Mouse (Mus musculus): ENCODE data around the gene Ipo11. TPM values are rescaled to one million over a fixed set of nuclear protein-coding genes. Genes with fewer than 3 reads are reported as not detected.
A peak's percentile ranks its signal among the peaks of the same experiment; 100 is the strongest.
"Not testable (repeated sequence)": the region's sequence is repeated elsewhere in the genome, so short reads cannot be mapped to it uniquely, and the experiment has no call there.

Gene Ipo11
- polyA plus RNA-seq, 1 experiment from 2014 or later, result 51.4 TPM

DNA sequence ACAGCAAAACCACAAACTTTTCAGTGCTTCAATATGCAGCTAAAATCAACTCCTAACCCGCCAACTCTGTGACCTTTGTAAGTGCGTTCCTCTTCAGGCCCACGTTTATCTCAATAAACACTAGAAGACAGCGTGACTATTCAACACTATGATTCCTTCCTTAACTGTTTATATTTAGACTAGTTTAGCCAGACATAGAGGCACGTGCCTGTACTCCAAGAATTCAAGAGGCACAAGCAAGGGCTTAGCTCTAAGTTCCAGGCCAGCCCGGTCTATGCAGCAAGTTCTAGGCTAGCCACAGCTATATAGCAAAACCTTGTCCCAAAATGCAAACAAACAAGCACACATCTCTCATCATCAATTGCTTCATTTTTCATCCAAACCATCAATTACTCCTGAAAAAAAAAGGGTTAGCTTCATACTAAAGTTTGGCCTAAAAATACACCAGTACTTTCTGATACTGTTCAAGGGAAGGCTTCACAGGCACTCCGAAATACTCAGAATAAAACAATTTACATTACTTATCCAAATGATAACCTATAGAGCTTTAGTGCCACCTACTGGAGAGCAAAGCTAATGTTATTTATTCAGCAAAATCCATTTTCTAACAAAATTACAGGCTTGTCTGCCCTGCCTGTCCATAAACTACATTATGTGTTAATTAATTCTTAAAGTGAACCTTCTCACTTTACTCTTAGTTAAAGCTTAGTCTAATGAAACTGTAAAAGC, 18.3 kb downstream of the Ipo11 start:
- no peaks in the 10 kb centered on the region for H3K9me3 ChIP-seq (ENCODE audit: control insufficient read depth, low read length)
- H3K27ac ChIP-seq (replicated peaks; ENCODE audit: low read depth, low read length), result no peak overlapping the region
- H3K36me3 ChIP-seq (ENCODE audit: control insufficient read depth, insufficient read depth, low read length), result peaks cover 30% of the 10 kb centered on the region
- no peaks in the 10 kb centered on the region for H3K4me1 ChIP-seq (ENCODE audit: control insufficient read depth, insufficient read depth, low read length)
- H3K27me3 ChIP-seq (replicated peaks; ENCODE audit: control insufficient read depth, insufficient read depth, low read length), result no peaks in the 10 kb centered on the region
- no peak overlapping the region for H3K4me3 ChIP-seq (ENCODE audit: low read depth, low read length)
- no peak overlapping the region for H3K4me2 ChIP-seq (ENCODE audit: low read depth, low read length)
- no peak for ATAC-seq (ENCODE audit: low read depth)
- DNase-seq (ENCODE audit: low spot score), result peak; percentile 83
- 83% methylated on average over 7 of the region's 7 CpGs for WGBS
- no peak overlapping the region for H3K9ac ChIP-seq (ENCODE audit: low read depth, low read length)

DNA sequence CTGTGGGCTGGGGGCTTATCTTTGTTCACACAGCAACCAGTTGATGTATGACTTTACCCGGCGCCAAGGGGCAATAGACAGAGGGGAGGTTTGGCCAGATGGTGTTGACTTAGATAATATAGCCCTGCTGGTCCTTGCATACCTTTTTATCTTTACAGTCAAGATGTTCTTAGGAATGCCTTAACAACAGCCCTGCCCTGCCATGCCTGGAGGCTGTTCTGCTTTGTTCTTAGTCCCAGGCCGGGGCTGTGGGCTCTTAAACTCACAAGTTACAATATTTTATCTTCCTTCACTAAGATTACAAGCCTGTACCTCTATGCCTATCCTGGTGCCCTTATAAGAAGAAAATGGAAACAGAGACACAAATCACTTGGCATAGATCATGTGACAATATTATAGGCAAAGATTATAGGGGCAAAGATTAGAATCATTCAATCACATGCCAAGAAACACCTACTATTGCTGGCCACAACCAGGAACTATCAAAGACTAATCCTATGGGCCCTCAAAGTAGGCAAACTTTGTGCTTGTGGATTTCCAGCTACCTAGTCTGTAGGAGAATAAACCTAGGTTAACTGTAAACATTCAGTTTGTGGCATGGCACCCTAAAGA, 23.5 kb downstream of the Ipo11 start:
- 73% methylated on average over 3 of the region's 3 CpGs for WGBS
- DNase-seq (ENCODE audit: low spot score) (no peak), ATAC-seq (ENCODE audit: low read depth) (no peak)
- H3K9me3 ChIP-seq (ENCODE audit: control insufficient read depth, low read length), result no peaks in the 10 kb centered on the region
- no peak overlapping the region for H3K4me3 ChIP-seq (ENCODE audit: low read depth, low read length)
- peaks cover 25% of the 10 kb centered on the region for H3K36me3 ChIP-seq (ENCODE audit: control insufficient read depth, insufficient read depth, low read length)
- no peak overlapping the region for H3K4me2 ChIP-seq (ENCODE audit: low read depth, low read length)
- no peaks in the 10 kb centered on the region for H3K27me3 ChIP-seq (replicated peaks; ENCODE audit: control insufficient read depth, insufficient read depth, low read length)
- H3K4me1 ChIP-seq (ENCODE audit: control insufficient read depth, insufficient read depth, low read length), result no peaks in the 10 kb centered on the region
- H3K9ac ChIP-seq (ENCODE audit: low read depth, low read length), result no peak overlapping the region
- no peak overlapping the region for H3K27ac ChIP-seq (replicated peaks; ENCODE audit: low read depth, low read length)

DNA sequence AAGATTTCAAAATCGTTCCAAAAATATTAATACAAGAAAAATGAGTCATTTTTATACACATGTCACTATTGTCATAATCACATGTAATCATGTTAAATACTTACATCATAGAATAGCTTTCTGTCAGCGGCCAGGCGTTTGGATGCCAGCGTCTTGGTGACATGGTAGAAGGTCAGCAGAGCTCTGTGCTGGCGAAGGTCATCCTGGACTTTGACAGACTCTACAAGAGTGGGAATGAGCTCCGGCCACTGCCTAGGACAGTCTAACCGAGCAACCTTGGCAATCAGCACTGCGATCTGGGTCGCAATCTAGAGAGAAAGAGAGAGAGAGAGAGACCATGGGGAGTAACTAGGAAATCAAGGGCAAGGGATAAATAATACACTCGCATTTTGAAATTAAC, 26.7 kb downstream of the Ipo11 start:
- peaks cover 43% of the 10 kb centered on the region for H3K36me3 ChIP-seq (ENCODE audit: control insufficient read depth, insufficient read depth, low read length)
- ATAC-seq (ENCODE audit: low read depth) (no peak), DNase-seq (ENCODE audit: low spot score) (no peak)
- H3K4me2 ChIP-seq (ENCODE audit: low read depth, low read length), result no peak overlapping the region
- H3K9me3 ChIP-seq (ENCODE audit: control insufficient read depth, low read length), result no peaks in the 10 kb centered on the region
- WGBS, result 94% methylated on average over 10 of the region's 10 CpGs
- H3K27ac ChIP-seq (replicated peaks; ENCODE audit: low read depth, low read length), result no peak overlapping the region
- no peak overlapping the region for H3K4me3 ChIP-seq (ENCODE audit: low read depth, low read length)
- H3K9ac ChIP-seq (ENCODE audit: low read depth, low read length), result no peak overlapping the region
- no peaks in the 10 kb centered on the region for H3K4me1 ChIP-seq (ENCODE audit: control insufficient read depth, insufficient read depth, low read length)
- H3K27me3 ChIP-seq (replicated peaks; ENCODE audit: control insufficient read depth, insufficient read depth, low read length), result no peaks in the 10 kb centered on the region

- WGBS, result 99% methylated on average over 4 of the region's 4 CpGs
- ATAC-seq (ENCODE audit: low read depth) (no peak), DNase-seq (ENCODE audit: low spot score) (no peak)
- Histone ChIP-seq H3K36me3 (ENCODE audit: control insufficient read depth, insufficient read depth, low read length) (peaks cover 43% of the 10 kb centered on the region), H3K4me1 (ENCODE audit: control insufficient read depth, insufficient read depth, low read length) (no peaks in the 10 kb centered on the region), H3K4me2 (ENCODE audit: low read depth, low read length) (no peak overlapping the region), H3K27ac (replicated peaks; ENCODE audit: low read depth, low read length) (no peak overlapping the region), H3K4me3 (ENCODE audit: low read depth, low read length) (no peak overlapping the region), H3K9me3 (ENCODE audit: control insufficient read depth, low read length) (no peaks in the 10 kb centered on the region), H3K9ac (ENCODE audit: low read depth, low read length) (no peak overlapping the region), H3K27me3 (replicated peaks; ENCODE audit: control insufficient read depth, insufficient read depth, low read length) (no peaks in the 10 kb centered on the region)
Observed at GRCm38 (mm10) chr13:106907273-106907672, 29.5 kb downstream of the Ipo11 start.

DNA sequence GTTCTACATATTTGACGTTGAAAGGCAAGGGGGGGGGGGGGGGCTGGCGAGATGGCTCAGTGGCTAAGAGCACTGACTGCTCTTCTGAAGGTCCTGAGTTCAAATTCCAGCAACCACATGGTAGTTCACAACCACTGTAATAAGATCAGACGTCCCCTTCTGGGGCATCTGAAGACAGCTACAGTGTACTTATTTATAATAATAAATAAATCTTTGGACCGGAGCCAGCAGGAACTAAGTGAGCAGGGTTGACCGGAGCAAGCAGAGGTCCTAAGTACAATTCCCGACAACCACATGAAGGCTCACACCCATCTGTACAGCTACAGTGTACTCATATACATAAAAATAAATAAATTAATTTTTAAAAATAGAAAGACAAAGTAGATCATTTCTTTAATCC, 31.6 kb downstream of the Ipo11 start:
- H3K4me3 ChIP-seq (ENCODE audit: low read depth, low read length); H3K9me3 ChIP-seq (ENCODE audit: control insufficient read depth, low read length); H3K9ac ChIP-seq (ENCODE audit: low read depth, low read length); H3K27me3 ChIP-seq (replicated peaks; ENCODE audit: control insufficient read depth, insufficient read depth, low read length); H3K27ac ChIP-seq (replicated peaks; ENCODE audit: low read depth, low read length); H3K4me2 ChIP-seq (ENCODE audit: low read depth, low read length); ATAC-seq (ENCODE audit: low read depth); DNase-seq (ENCODE audit: low spot score); H3K4me1 ChIP-seq (ENCODE audit: control insufficient read depth, insufficient read depth, low read length): not testable (repeated sequence)
- peaks cover 45% of the 10 kb centered on the region for H3K36me3 ChIP-seq (ENCODE audit: control insufficient read depth, insufficient read depth, low read length)
- WGBS, result 90% methylated on average over 5 of the region's 6 CpGs

DNA sequence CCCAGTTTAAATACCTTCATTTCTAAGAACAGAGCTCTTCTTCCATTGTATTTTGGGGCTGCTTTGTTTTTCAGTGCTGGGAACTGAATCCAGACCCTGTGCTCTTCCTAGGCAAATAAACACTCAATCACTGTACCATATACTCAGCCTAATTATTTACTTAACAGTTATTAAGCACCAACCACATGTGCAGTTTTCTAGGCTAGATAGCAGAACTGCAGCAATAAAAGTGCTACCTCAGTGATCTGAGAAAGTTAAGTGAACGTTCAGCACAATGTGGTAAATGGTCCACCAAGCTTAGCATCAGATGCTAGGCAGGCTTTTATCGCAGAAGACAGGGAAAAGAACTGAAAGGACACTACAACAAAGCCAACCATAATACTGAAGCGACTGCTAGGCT, 32.1 kb downstream of the Ipo11 start:
- Histone ChIP-seq H3K27me3 (replicated peaks; ENCODE audit: control insufficient read depth, insufficient read depth, low read length) (no peaks in the 10 kb centered on the region), H3K9ac (ENCODE audit: low read depth, low read length) (no peak overlapping the region), H3K4me1 (ENCODE audit: control insufficient read depth, insufficient read depth, low read length) (no peaks in the 10 kb centered on the region), H3K36me3 (ENCODE audit: control insufficient read depth, insufficient read depth, low read length) (peaks cover 45% of the 10 kb centered on the region), H3K4me2 (ENCODE audit: low read depth, low read length) (no peak overlapping the region), H3K4me3 (ENCODE audit: low read depth, low read length) (no peak overlapping the region), H3K9me3 (ENCODE audit: control insufficient read depth, low read length) (no peaks in the 10 kb centered on the region), H3K27ac (replicated peaks; ENCODE audit: low read depth, low read length) (no peak overlapping the region)
- 91% methylated on average over 3 of the region's 3 CpGs for WGBS
- ATAC-seq (ENCODE audit: low read depth) (no peak), DNase-seq (ENCODE audit: low spot score) (no peak)

DNA sequence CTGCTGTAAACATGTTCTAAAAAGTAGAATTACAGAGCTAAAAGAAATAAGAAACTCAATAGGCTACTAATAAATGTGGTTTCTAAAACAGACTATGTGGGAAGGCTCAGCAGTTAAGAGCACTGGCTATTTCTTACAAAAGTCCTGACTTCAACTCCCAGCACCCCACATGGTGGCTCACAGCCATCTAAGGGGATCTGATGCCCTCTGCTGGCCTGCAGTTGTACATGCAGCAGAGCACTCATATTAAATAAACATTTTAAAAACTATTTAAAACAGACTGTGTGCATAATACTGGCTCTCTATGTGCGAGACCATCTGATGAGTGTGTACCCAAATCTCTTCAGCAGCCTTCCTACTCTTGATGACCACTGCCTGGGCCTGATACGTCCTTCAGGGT, 42.5 kb downstream of the Ipo11 start:
- H3K36me3 ChIP-seq (ENCODE audit: control insufficient read depth, insufficient read depth, low read length), result peaks cover 32% of the 10 kb centered on the region
- no peak overlapping the region for H3K4me3 ChIP-seq (ENCODE audit: low read depth, low read length)
- no peak overlapping the region for H3K4me2 ChIP-seq (ENCODE audit: low read depth, low read length)
- no peaks in the 10 kb centered on the region for H3K9me3 ChIP-seq (ENCODE audit: control insufficient read depth, low read length)
- 100% methylated on average over 2 of the region's 2 CpGs for WGBS
- H3K27ac ChIP-seq (replicated peaks; ENCODE audit: low read depth, low read length), result no peak overlapping the region
- H3K4me1 ChIP-seq (ENCODE audit: control insufficient read depth, insufficient read depth, low read length), result no peaks in the 10 kb centered on the region
- H3K27me3 ChIP-seq (replicated peaks; ENCODE audit: control insufficient read depth, insufficient read depth, low read length), result no peaks in the 10 kb centered on the region
- no peak overlapping the region for H3K9ac ChIP-seq (ENCODE audit: low read depth, low read length)
- DNase-seq (ENCODE audit: low spot score) (no peak), ATAC-seq (ENCODE audit: low read depth) (no peak)

DNA sequence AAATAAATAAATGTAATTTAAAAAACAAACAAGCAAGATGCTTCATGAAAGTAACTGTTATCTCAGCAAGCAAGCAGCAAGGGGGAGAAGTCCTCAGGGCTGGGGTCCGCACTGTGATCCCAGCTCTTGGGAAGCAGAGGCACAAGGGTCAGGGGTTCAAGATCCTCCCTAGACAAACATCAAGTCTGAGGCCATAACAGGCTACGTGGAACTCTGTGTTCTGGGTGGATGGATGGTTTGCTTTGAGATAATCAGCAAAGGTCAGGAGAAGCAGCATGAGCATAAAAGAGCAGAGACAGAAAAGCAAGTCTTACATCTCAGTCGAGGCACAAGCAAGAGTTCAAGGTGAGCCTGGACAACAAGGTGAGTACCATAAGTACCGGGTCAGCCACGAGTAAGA, 43.1 kb downstream of the Ipo11 start:
- Histone ChIP-seq H3K4me3 (ENCODE audit: low read depth, low read length) (no peak overlapping the region), H3K4me1 (ENCODE audit: control insufficient read depth, insufficient read depth, low read length) (no peaks in the 10 kb centered on the region), H3K9me3 (ENCODE audit: control insufficient read depth, low read length) (no peaks in the 10 kb centered on the region), H3K9ac (ENCODE audit: low read depth, low read length) (no peak overlapping the region), H3K27me3 (replicated peaks; ENCODE audit: control insufficient read depth, insufficient read depth, low read length) (no peaks in the 10 kb centered on the region), H3K27ac (replicated peaks; ENCODE audit: low read depth, low read length) (no peak overlapping the region), H3K4me2 (ENCODE audit: low read depth, low read length) (no peak overlapping the region), H3K36me3 (ENCODE audit: control insufficient read depth, insufficient read depth, low read length) (peaks cover 27% of the 10 kb centered on the region)
- no peak for ATAC-seq (ENCODE audit: low read depth)
- no peak for DNase-seq (ENCODE audit: low spot score)
- 90% methylated on average over 5 of the region's 5 CpGs for WGBS

GRCm38 (mm10) chr13:106893196-106893595, 43.6 kb downstream of the Ipo11 start:
- no peak overlapping the region for H3K4me3 ChIP-seq (ENCODE audit: low read depth, low read length)
- H3K27me3 ChIP-seq (replicated peaks; ENCODE audit: control insufficient read depth, insufficient read depth, low read length), result no peaks in the 10 kb centered on the region
- 95% methylated on average over 9 of the region's 9 CpGs for WGBS
- DNase-seq (ENCODE audit: low spot score) (no peak), ATAC-seq (ENCODE audit: low read depth) (no peak)
- no peaks in the 10 kb centered on the region for H3K4me1 ChIP-seq (ENCODE audit: control insufficient read depth, insufficient read depth, low read length)
- H3K4me2 ChIP-seq (ENCODE audit: low read depth, low read length), result no peak overlapping the region
- no peak overlapping the region for H3K9ac ChIP-seq (ENCODE audit: low read depth, low read length)
- H3K36me3 ChIP-seq (ENCODE audit: control insufficient read depth, insufficient read depth, low read length), result peaks cover 23% of the 10 kb centered on the region
- H3K9me3 ChIP-seq (ENCODE audit: control insufficient read depth, low read length), result no peaks in the 10 kb centered on the region
- H3K27ac ChIP-seq (replicated peaks; ENCODE audit: low read depth, low read length), result no peak overlapping the region

Measured in embryonic facial prominence, embryonic 14.5 days (tissue).